Mouse (Mus musculus): ENCODE data around the gene Fam83d. TPM values are rescaled to one million over a fixed set of nuclear protein-coding genes. Genes with fewer than 3 reads are reported as not detected.
"Not testable (repeated sequence)": the region's sequence is repeated elsewhere in the genome, so short reads cannot be mapped to it uniquely, and the experiment has no call there.

The Fam83d gene
- 1 to 10 TPM; 1.2 to 2.3 TPM for total RNA-seq (2021)
- long read RNA-seq, experiment 1, partial matches to known transcripts: 2 of 6 reads
- long read RNA-seq, experiment 1, other reads (novel, unspliced or antisense): 0 of 6 reads
- long read RNA-seq, experiment 2, partial matches to known transcripts: 0 of 10 reads
- long read RNA-seq, experiment 2, other reads (novel, unspliced or antisense): 6 of 10 reads

DNA sequence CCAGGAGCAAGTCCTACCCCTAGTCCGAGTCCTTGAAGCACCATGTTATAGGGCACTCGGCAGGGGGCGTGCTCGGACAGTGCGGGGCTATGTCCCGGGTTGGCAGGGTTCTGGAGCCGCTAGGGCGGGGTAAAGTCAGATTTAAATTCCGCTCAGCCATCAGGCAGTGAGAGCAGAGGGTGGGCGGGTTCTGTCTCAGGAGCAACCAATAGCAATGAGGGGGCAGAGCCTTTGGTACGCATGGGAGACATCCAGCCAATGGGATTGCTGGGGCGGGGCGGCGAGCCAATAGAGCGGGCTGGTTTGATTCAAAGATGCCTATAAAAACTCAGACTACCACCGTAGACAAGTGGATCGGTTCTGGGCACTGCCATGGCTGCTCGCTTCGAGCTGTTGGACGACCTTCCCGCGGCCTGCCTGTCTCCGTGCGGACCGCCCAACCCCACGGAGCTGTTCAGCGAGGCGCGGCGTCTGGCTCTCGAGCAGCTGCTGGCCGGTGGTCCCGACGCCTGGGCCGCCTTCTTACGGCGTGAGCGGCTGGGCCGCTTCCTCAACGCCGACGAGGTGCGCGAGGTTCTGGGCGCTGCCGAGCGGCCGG is at the start of gene Fam83d:
Gene Fam83d (plus strand): TSS at position 352 of the 598 bp plus-strand sequence.
- DNase-seq: peak; percentile 96

DNA sequence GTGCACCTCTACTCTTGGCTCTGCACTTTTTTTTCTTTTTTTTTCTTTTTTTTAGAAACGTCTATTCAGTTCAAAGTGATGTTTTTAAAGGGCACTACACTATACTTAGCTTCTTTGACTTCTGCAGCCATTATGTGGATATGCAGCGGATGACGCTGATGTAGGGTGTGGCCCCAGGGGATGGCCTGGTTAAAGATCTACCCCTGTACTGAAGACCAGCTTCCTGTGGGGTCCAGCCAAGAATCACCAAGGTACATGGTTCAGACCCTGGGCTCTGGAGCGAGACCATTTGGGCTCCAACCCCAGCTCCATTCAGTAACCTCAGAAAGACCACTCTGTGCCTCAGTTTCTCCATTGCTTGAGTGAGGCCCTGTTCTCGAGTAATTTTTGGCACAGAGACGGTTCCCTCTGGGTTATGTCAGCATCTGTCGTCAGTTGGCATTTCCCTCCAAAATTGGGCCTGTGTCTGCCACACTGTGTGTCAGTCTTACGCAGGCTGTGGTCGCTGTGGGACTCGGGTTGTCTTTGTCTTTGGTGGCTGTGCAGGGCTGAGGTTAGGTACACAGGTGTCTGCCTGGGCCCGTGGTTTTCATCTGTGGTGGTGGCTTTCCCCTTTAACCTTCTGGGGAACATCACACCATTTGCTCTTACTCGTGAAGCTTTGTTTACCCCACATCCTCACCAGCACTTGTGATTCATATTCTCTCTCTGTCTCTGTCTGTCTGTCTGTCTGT is 48.9 kb upstream of the Fam83d start:
- peak; percentile 55 for DNase-seq

DNA sequence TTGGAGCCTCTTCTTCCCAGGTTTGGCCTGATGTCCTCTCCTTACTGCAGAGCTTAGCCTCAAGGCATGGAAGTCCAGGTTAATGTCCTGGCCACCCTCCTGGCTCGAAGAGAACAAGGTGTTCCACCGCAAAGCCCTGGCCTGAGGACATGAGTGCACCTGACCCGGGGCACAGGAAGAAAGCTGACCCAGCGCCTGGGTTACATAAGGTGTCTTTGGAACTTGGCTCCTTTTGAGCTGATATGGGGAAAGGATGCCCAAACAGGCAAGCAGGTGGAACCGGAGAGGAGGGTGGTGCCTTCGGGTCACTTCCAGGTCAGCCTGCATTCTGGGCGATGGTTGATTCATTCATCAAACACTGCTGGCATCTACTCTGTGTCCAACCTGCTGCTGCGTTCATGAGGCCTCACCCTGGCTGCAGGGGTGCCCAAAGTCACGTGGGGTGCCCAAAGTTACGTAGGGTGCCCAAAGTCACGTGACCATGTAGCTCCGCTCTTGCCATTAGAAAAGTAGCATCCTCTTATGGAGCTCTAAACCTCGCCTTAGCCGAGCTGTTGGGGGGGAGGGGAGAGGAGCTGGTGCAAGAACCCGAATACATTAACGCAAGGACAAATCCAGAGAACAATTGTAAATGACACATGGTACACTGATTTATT is 47.0 kb upstream of the Fam83d start:
- peak; percentile 41 for DNase-seq

DNA sequence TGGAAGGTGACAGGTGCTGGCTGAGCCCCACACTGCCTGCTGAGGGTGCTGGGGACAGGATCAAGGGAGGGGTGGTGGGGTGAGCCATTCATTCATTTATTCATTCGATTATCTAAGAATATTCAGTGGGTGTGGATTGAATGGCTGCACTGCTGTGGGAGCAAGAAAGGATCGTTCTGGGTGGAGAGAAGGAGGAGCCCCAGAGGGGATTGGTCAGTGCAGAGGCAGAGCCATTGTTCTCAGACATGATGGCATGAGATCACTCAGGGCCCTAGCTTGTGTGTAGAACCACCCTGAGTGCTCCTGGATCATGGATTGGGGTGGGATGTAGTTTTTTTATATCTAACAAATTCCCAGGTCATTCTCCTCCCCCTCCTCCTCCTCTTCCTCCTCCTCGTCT is 46.4 kb upstream of the Fam83d start:
- DNase-seq: no peak

DNA sequence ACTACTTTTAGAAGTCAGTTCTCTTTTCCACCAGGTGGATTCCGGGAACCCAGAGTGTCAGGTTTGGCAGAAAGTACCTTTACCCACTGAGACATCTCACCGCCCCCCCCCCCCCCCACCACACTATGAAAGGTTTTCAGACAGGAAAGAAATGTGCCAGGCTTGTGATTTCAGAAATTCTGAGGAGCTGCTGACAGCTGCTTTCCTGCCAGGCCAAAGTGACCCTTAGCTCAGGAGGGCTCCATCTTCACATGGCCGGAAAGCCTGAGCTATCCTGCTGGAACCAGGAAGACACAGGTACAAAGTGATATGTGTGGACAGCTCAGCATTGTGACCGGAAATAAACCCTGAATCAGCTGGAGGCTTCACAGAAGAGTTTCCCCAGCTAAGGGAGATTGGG is 45.8 kb upstream of the Fam83d start:
- no peak for DNase-seq

DNA sequence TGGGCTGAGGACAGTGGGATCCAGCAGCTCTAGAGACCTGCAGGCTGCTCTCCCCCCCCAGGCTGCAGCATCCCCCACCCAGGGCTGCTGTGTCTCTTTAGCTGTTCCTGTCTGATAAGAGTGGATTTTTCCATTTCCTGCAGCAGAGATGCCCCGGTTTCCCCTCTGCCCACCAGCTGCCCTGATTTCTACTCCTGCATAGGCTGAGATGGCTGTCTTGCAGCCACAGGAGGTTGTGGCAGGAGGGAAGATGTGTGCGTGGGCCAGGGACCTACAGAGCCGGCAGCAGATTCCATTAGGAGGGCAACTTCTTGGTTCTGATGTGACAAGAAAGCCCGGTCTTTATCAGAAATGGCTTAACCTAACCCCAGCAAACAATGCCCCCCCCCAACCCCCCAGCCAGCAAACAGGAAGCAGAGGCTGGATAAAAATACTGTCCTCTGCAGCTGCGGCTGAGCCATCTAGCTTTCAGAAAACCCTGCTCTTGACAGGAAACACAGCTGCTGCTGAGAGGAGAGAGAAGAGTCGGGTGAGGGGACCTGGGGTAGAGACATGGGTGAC is 44.8 kb upstream of the Fam83d start:
- DNase-seq: peak; percentile 15

DNA sequence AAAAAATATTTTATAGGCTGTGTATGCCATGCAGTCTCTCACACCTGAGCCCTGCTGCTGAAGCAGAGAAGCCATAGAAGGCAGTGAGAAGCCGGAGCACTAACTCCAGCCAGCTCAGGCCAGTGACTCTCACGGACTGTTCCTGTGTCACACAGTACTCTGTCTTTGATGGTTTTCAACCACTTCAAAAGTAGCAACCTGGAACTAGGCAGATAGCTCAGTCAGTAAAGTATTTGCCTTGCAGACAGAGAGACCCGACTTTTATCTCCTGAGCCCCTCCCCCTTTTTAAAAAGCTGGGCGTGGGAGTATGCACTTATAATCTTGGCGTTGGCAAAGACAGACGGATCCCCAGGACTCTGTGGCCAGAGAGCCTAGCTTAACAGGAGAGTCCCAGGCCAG is 44.1 kb upstream of the Fam83d start:
- no peak for DNase-seq

DNA sequence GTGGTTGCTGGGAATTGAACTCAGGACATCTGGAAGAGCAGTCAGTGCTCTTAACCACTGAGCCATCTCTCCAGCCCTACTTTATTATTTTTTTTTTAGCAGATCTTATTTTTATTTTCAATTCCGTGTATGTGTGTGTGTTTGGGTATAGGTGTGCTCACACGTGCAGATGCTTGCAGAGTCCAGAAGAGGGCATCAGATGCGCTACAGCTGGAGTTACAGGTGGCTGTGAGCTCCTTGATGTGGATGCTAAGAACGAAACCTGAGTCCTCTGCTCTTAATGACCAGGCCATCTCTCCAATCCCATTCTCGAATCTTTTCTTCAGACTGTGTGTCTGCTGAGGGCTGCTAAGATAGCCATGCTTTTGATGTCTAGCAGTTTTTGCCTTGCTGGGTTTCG is 41.6 kb upstream of the Fam83d start:
- no peak for DNase-seq

DNA sequence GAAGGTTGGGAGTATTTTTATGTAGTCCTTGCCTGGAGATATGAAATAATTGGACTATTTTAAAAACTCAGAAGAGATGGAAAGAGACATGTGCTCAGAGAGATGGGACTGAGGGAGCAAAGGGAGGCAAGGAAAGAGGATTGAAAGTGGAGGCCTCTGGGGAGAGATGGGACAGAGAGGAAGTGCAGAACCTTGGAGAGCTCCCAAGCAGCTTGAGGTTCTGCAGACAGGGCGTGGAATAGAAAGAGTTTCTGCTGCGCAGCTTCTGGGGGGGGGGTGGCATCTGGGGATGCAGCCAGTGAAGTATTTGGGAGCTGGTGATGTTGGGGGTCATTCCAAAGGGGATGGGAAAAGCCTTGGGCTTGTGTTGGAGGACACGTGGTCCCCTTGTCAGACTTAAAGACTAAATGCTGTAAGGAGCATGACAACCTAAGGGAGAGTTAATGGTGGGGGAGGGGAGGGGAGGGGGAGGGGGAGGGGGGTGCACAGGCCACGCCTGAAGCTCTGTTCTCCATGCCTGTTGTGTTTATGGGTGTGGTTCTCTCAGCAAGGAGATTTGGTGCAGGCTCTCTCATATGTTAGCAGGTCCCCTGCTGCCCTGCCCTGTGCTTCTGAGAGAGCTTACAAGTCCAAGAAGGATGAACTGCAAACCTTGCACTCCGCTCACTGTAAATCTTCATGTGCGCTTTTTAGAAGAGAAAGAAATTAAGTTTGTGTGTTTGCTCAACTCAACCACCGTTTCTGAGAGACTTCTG is 39.7 kb upstream of the Fam83d start:
- DNase-seq: no peak

DNA sequence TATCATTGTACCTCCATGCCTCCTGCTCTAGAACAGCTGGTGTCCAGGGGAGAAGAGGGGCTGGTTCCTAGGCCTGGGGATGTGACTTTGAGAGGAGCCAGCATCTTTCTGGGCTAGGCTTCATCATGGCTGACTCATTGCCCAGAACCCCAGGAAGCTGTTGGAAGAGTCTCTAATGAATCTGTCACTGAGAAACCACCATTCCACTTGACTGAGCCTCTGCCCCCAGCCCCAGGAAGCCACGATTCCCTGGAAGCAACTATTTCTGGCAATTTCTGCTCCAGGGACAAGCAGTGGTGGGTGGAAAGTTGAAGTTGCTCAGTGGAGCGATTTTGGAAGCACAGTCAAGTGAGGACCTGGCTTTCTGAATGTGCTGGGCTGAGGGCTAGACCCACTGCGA is 37.0 kb upstream of the Fam83d start:
- no peak for DNase-seq

DNA sequence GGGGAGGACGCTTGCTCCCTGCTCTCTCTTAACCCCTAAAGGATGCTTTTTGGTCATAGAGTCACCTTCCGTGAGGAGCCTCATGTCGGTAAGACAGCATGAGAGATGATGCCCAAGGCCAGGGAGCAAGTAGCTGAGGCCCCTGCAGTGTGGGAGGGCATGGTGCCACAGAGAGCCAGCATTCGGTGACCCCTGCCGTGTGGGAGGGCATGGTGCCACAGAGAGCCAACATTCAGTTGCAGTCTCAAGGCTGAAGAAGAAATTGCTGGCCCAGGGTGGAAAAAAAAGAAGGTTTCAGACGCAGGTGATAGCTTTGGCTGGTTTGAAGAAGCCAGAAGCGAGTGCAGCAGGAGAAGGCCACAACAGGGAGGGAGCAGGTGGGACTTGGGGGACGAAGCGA is 35.4 kb upstream of the Fam83d start:
- no peak for DNase-seq

DNA sequence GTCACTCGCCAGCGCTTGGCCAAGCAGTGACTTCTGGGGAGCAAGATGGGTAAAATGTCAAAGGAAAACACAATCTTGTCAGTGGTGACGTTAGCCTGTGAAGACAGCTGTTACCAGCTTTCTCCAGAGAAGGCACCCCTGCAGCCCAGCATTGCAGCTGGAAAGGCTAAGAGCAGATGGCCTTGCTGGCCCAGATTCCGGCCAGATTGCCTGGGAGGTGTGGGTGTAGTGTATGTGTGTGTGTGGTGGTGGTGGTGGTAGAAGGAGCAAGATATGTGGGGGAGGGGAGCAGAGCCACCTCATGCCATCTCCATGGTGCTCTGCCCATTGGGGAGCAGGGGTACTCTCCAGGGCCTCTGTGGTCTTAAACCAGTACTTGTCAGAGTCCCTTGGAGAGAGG is 34.8 kb upstream of the Fam83d start:
- DNase-seq: no peak

DNA sequence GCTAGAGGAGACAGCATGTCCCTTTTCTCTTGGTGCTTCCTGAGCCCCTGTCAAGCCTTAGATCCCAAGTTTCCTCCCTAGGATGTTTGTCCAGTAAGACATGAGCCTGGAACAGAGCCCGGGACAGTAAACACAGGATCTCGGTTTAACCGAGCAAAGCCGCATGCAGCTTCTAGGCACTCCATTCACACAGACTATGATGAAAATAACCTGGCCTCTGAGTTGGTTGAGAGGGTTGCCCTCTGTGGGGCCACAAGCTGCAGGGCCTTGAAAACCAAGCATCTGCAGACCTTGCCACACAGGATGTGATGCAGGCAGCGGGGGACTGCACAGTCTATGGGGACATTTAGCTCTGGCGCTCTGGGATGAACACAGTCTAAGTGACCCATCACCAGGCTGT is 34.0 kb upstream of the Fam83d start:
- DNase-seq: no peak

DNA sequence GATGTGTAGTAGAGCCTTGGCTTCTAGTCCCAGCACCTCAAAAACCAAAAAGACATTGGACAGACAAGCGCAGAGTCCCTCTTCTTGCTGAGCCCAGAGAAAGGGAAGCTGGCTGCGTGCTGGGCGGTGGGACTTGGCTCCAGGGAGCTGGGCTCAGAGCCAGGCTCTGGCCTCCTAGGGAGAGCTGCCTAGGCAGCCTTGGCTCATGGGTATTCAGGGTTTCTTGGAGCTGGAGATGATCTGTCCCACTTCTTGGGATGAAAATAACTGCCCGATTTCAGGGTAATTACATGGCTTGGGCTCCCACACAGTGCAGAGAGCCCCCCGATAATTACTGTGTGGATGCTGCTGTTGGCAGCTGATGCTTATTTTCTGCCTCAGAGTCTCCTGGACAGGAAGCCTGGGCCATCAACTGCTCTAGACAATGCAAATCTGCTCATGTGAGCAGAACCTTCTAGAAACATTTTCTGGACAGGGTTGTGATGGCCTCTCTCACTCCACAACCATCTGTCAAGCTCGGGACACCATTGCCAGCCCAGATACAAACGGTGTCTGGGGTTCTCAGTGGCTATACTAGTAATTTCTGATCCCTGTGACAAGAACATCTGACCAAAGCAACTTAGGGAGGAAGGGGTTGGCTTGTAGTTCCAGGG is 33.3 kb upstream of the Fam83d start:
- peak; percentile 33 for DNase-seq

DNA sequence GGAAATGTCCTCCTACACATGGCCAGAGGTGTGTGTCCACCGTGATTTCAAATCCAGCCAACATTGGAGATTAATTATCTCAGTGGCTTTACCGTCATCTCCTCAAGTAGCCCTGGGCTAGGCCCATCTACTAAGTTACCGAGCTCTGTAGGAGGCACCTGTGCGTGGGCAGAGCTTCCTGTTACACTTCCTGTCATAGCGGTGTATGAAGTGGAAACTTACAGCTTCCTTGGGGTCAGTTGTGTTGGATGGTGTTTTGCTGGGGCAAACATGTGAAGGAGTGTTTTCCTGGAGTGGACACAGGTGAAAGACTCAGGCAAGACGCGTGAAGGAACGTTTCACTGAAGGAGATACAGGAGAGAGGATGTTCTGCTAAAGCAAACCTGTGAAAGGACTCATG is 32.6 kb upstream of the Fam83d start:
- DNase-seq: no peak

DNA sequence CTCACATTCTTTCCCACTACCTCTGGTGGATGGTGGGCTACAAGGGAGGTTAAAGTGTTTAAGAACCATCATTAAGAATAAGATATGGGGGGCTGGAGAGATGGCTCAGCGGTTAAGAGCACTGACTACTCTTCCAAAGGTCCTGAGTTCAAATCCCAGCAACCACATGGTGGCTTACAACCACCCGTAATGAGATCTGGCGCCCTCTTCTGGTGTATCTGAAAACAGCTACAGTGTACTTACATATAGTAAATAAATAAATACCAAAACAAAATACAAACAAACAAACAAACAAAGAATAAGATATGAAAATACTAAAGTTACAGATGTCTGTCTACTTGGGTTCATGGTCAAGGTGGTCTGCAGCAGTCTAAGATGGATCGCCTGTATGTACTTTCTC is 31.6 kb upstream of the Fam83d start:
- not testable (repeated sequence) for DNase-seq

DNA sequence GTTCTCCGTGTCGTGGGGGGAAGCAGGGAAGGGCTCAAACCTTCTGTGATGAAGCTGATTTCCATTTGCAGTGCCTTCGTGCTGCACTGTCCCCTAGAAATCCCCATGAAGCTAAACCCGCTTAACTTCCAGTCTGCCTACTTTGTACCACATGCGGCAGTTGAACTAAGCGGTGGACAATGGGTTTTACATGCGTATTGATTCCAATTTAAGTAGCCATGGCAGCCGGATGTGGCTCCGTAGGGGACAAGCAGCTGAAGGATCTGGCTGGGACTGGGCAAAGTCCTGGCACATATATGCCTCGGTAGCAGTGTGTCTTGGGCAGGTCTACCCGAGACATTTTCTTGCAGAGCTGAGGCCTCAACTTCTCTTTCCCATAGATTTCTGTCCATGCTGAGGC is 29.3 kb upstream of the Fam83d start:
- DNase-seq: no peak

DNA sequence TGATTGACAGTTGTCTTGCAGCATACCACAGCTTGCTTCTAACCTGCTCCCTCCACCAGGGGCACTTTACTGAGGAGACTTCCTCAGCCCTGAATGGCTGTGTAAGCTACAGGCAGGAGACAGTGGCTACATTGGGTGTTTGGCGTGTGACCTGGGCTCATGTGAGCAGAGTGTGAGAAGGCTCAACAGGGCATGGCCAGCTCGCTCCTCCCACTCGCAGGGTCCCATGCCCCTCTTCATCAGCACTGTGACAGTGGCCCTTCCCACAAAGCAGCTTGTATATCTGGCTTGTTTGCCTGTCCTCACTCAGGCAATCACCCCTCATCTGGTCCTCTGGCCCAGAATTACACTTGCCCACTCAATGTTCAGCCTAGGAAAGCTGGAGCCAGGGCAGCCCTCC is 28.8 kb upstream of the Fam83d start:
- DNase-seq: no peak

DNA sequence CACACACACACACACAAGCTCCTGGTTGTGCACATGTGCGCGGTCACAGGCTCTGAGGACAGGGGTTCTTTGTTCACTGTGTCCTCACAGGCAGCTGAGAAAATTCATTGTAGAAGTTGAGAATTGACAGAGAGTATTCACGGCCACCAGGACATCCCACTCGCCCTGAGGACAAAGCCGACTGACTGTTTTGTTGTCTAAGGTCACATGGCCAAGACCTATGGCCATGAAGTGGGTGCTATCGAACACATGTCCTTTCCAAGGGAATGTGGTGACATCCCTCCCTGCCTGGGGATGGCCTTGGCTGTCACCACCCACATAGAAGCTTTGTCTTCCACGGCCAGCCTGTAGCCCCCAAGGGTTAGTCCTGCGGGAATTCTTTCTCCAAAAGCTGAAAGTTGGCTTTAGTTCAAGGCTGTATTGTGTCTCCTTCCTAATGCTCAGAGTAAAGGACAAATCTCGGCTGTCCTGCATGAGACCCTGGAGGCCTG is 26.8 kb upstream of the Fam83d start:
- DNase-seq: no peak

DNA sequence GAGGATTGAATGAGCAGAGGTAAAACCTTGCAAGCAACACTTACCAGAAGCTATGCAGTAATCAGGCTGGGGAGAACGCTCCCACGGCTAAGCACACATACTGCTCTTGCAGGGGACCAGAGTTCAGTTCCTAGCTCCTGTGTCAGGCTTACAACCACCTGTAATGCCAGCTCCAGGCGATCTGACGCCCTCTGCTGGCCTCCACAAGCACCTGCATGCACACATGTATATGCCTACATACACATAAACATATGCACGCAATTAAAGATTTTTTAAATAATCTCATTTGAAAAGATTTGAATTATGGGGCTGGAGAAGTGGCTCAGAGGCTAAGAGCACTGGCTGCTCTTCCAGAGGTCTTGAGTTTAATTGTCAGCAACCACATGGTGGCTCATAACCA is 25.5 kb upstream of the Fam83d start:
- DNase-seq: no peak

DNA sequence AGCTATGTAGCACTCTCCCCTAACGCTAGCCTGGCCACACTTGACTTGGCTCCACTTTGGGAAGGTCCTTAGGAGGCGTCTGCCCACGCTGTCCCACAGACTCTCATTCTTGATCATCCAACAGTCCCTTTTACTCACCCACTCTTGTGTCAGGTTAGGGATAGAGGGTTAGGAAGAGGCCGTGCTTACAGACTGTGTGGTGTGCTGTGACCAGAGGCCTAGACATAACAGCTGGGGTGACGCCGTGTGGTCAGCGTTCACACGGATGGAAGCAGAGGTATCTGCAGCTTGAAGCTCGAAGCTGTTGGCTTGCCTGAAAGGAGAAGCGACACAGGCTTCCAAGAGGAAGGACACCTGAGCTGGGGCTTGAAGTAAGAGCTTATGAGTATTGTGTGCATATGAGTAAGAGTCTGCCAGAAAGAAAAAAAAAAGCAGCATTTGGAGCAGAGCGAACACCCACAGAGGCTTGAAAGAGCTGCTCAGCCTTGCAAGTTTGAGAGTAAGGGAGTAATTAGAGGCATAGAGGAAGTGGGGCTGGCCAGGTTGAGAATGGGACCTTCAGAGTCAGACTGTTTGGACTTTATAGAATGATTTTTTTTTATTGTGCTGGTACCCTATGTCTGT is 24.3 kb upstream of the Fam83d start:
- no peak for DNase-seq
